Mouse (Mus musculus) cortical plate, adult 2 months (tissue): ENCODE measurements at regions not wholly inside any gene's neighbourhood (a gene's known extent, or its start where the extent isn't known, plus 50 kb on each side); places are given as distances from the start of the nearest gene placed in this dataset.

Source experiments
- CTCF ChIP-seq: fragments of 200-500 bp; IDR thresholded peaks from 2 replicates; pipeline ENCODE4 v1.5.1; 2011; ENCODE audit warnings: mild to moderate bottlenecking, control low read depth, low read length; ENCODE audit not compliant: insufficient read depth; ENCODE audit errors: extremely low read depth
- POLR2A ChIP-seq: fragments of 200-500 bp; IDR thresholded peaks from 2 replicates; pipeline ENCODE4 v1.6.1; 2011; ENCODE audit warnings: mild to moderate bottlenecking, low read length, control low read depth; ENCODE audit not compliant: insufficient read depth; ENCODE audit errors: extremely low read depth

GRCm38 (mm10) chr9:92728864-92729263 is 186.8 kb downstream of the Plod2 start:
- TF ChIP-seq CTCF (no peak), POLR2A (no peak)
